Mouse (Mus musculus) hindlimb bud, embryonic 11.5 days (tissue): Measurements from ENCODE around the gene Arhgap10.

ENCODE experiments used
- DNase-seq: peaks from one replicate; pipeline ENCODE4 v3.0.0-alpha.2; 2012; ENCODE audit warnings: low read depth, low spot score; ENCODE audit errors: extremely low spot score

Gene Arhgap10

GRCm38 (mm10) chr8:77446294-77446693 is 71.5 kb downstream of the Arhgap10 start:
- DNase-seq: no peak

GRCm38 (mm10) chr8:77445642-77446041 is 72.1 kb downstream of the Arhgap10 start:
- no peak for DNase-seq

GRCm38 (mm10) chr8:77444166-77444870 is 73.4 kb downstream of the Arhgap10 start:
- DNase-seq: no peak

- DNase-seq: no peak
Measured at GRCm38 (mm10) chr8:77442452-77442851, 75.3 kb downstream of the Arhgap10 start.

- DNase-seq: no peak
Measured at GRCm38 (mm10) chr8:77440913-77441312, 76.8 kb downstream of the Arhgap10 start.

GRCm38 (mm10) chr8:77440324-77440880 is 77.4 kb downstream of the Arhgap10 start:
- DNase-seq: no peak

GRCm38 (mm10) chr8:77439670-77440069 is 78.1 kb downstream of the Arhgap10 start:
- DNase-seq: no peak

- DNase-seq: no peak
Measured at GRCm38 (mm10) chr8:77437807-77438493, 79.8 kb downstream of the Arhgap10 start.

- no peak for DNase-seq
Measured at GRCm38 (mm10) chr8:77436013-77436990, 81.5 kb downstream of the Arhgap10 start.

- DNase-seq: no peak
Measured at GRCm38 (mm10) chr8:77433221-77433620, 84.5 kb downstream of the Arhgap10 start.

GRCm38 (mm10) chr8:77432726-77433125 is 85.0 kb downstream of the Arhgap10 start:
- no peak for DNase-seq

- DNase-seq: no peak
Measured at GRCm38 (mm10) chr8:77428420-77428819, 89.3 kb downstream of the Arhgap10 start.

- no peak for DNase-seq
Measured at GRCm38 (mm10) chr8:77428015-77428414, 89.7 kb downstream of the Arhgap10 start.

GRCm38 (mm10) chr8:77427438-77427837 is 90.3 kb downstream of the Arhgap10 start:
- DNase-seq: no peak

- no peak for DNase-seq
Measured at GRCm38 (mm10) chr8:77423850-77424249, 93.9 kb downstream of the Arhgap10 start.

- DNase-seq: no peak
Measured at GRCm38 (mm10) chr8:77422632-77423252, 95.0 kb downstream of the Arhgap10 start.

GRCm38 (mm10) chr8:77421596-77421995 is 96.2 kb downstream of the Arhgap10 start:
- no peak for DNase-seq

- DNase-seq: peak; percentile 86
Measured at GRCm38 (mm10) chr8:77419731-77420130, 98.0 kb downstream of the Arhgap10 start.

- peak; percentile 22 for DNase-seq
Measured at GRCm38 (mm10) chr8:77416738-77417137, 101.0 kb downstream of the Arhgap10 start.

GRCm38 (mm10) chr8:77416034-77416433 is 101.7 kb downstream of the Arhgap10 start:
- DNase-seq: no peak

GRCm38 (mm10) chr8:77411262-77411661 is 106.5 kb downstream of the Arhgap10 start:
- no peak for DNase-seq
